Mouse (Mus musculus) liver, embryonic 15.5 days (tissue): ENCODE measurements around the gene Pole3. TPM values are rescaled to one million over a fixed set of nuclear protein-coding genes. Genes with fewer than 3 reads are reported as not detected.
"Not testable (repeated sequence)": the region's sequence is repeated elsewhere in the genome, so short reads cannot be mapped to it uniquely, and the experiment has no call there.

Experiments used
- ATAC-seq: fragments of 200-750 bp; cut with Nextera tagmentation; 2 replicates; pipeline ENCODE4 v1.8.0; 2017; ENCODE audit warnings: moderate number of reproducible peaks, mild to moderate bottlenecking, moderate library complexity; ENCODE audit not compliant: insufficient read depth
- H3K27ac ChIP-seq: fragments of 300-500 bp; sonication (generic); replicated peaks from 2 replicates; pipeline ENCODE4 v1.5.1; 2015; ENCODE audit warnings: mild to moderate bottlenecking, inconsistent platforms
- H3K27me3 ChIP-seq: fragments of 300-500 bp; sonication (generic); 2 replicates; pipeline ENCODE4 v1.6.1; 2015; ENCODE audit warnings: mild to moderate bottlenecking, inconsistent platforms
- H3K36me3 ChIP-seq: fragments of 300-500 bp; sonication (generic); replicated peaks from 2 replicates; pipeline ENCODE4 v1.6.1; 2015; ENCODE audit warnings: moderate library complexity, mild to moderate bottlenecking, inconsistent platforms
- H3K4me1 ChIP-seq: fragments of 300-500 bp; sonication (generic); replicated peaks from 2 replicates; pipeline ENCODE4 v1.6.1; 2015; ENCODE audit warnings: inconsistent platforms
- H3K4me2 ChIP-seq: fragments of 300-500 bp; sonication (generic); 2 replicates; pipeline ENCODE4 v1.6.1; 2015; ENCODE audit warnings: moderate library complexity, mild to moderate bottlenecking, inconsistent platforms
- H3K4me3 ChIP-seq: fragments of 300-500 bp; sonication (generic); replicated peaks from 2 replicates; pipeline ENCODE4 v1.5.1; 2015; ENCODE audit warnings: mild to moderate bottlenecking, inconsistent platforms
- H3K9ac ChIP-seq: fragments of 300-500 bp; sonication (generic); 2 replicates; pipeline ENCODE4 v1.6.1; 2015; ENCODE audit warnings: moderate library complexity, mild to moderate bottlenecking, inconsistent platforms
- H3K9me3 ChIP-seq: fragments of 300-500 bp; sonication (generic); replicated peaks from 2 replicates; pipeline ENCODE4 v1.6.1; 2016; ENCODE audit warnings: inconsistent platforms
- WGBS: fragments of 180-500 bp; shearing (Covaris S2); methylation state at CpG from one replicate; pipeline ENCODE4 v1.1.7; 2015; ENCODE audit warnings: mixed read lengths; ENCODE audit not compliant: insufficient replicate concordance; 5-methylcytosine and 5-hydroxymethylcytosine counted together
- polyA plus RNA-seq: library from polyadenylated mRNA; unstranded; fragments of >200 nt; fragmentation: Nextera tagmentation; extraction: Ambion mirVana; gene quantifications from 2 replicates; pipeline ENCODE4 v1.2.1, GENCODE M21; 2015

Gene Pole3
- polyA plus RNA-seq, 1 experiment from 2014 or later = 51.3 TPM

DNA sequence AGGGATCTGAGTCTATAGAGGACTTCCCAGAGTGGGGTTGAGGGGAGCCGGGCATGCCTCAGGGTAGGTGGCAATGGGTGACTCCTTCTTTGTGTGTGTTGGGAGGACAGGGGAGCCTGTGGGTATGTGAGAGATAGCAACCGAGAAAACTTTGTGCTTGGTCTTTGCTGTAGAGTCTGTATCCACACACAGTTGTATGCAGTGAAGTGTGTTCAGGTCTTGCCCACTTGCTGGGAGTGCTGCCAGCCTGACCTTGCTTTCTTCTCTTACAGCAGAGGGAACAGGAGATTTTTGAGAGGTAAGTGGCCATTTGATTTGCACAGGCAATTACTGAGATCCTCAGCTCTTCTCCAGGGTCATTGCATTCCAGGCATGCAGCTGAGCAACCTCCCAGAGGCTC is 37.0 kb downstream of the Pole3 start:
- no peak for ATAC-seq
- Histone ChIP-seq H3K9ac (no peak overlapping the region), H3K4me1 (peaks cover 24% of the 10 kb centered on the region), H3K4me3 (no peak overlapping the region), H3K4me2 (no peak overlapping the region), H3K27me3 (no peaks in the 10 kb centered on the region), H3K27ac (no peak overlapping the region), H3K36me3 (no peaks in the 10 kb centered on the region), H3K9me3 (no peaks in the 10 kb centered on the region)
- WGBS = 70% methylated on average over 2 of the region's 2 CpGs

DNA sequence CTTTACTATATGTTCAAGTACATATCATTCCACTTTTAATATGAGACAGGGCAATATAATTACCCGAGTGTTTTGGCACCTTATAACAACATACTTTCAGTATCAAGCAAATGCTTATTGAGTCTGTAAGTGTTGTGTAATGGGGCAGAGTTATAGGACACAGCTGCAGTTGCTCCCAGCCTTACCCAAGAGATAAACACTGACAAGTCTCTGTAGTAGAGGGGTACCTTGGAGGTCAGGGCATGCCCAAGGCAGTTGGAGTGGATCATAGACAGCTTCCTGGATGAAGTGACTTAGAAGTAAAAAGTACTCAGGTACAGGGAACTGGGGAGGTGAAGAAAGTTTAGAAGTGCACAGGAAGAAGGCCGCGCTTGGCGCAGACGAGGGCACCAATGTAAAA is 37.7 kb downstream of the Pole3 start:
- no peak overlapping the region for H3K4me2 ChIP-seq
- WGBS = 86% methylated on average over 5 of the region's 5 CpGs
- no peaks in the 10 kb centered on the region for H3K9me3 ChIP-seq

DNA sequence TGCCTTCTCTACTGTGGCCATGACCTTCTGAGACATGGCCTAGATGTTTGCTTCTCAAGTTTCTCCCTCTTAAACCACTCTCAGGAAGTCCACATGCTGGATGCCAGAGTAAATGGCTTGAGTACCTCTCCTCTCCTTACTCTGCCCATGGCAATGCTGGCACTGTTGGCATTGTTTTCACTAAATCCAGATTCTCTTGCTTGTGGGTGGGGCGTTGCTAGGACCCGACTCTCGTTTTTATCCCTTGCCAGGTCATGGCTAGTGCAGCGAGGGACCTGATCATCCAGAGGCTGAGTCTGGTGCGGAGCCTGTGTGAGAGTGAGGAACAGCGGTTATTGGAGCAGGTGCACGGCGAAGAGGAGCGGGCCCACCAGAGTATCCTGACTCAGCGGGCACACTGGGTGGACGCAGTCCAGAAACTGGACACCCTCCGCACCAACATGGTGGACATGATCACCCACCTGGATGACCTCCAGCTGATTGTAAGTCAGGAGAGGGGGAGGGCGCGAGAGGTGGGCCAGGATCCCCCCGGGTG is 38.6 kb downstream of the Pole3 start:
- 83% methylated on average over 15 of the region's 15 CpGs for WGBS
- Histone ChIP-seq H3K4me3 (no peak overlapping the region), H3K9ac (no peak overlapping the region), H3K27ac (peak overlapping the region; percentile 48), H3K36me3 (no peaks in the 10 kb centered on the region), H3K4me1 (peaks cover 24% of the 10 kb centered on the region), H3K4me2 (peak overlapping the region; percentile 33), H3K27me3 (peaks cover 16% of the 10 kb centered on the region), H3K9me3 (no peaks in the 10 kb centered on the region)
- ATAC-seq = no peak

More for the DNA sequence above, 37.7 kb downstream of the Pole3 start:
- Histone ChIP-seq H3K9ac (no peak overlapping the region), H3K4me1 (peaks cover 24% of the 10 kb centered on the region), H3K27ac (no peak overlapping the region), H3K4me3 (no peak overlapping the region), H3K27me3 (peaks cover 6% of the 10 kb centered on the region), H3K36me3 (no peaks in the 10 kb centered on the region)
- ATAC-seq = no peak

DNA sequence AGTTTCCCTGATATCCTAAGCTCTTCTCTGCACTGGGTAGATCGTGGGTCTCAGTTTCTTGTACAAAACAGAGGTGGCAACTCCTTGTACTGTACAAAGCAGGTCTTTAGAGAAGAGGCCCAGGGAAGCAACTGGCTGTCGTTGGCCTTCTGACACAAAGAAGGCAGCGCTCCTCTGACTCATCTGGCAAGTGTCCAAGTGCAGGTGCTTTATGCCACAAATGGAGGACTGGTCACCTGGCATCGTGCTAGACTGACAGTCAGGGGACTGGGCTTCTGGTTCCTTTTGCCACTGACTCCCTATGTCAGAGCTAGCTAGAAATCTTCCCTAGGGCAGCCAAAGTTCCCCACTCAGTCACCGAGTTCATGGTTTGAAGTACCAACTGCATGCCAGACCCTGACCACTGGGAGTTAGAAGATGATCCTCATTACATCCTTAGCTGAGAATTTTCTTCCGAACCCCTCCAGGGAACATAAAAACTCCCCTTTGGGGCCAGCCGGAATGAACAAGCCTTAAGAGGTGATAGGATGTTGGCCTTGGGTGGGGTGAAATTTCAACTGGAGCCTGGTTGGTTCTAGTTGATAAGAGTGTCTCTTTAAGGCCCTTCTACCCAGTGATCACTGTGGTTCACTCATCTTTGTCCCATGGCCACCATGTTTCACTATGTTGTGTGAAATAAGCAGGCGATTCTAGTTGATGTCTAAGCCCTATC is 39.3 kb downstream of the Pole3 start:
- H3K36me3 ChIP-seq = no peaks in the 10 kb centered on the region
- H3K9ac ChIP-seq = peak overlapping the region; percentile 21; the same call in 1 of the 2 replicates
- WGBS = 51% methylated on average over 8 of the region's 8 CpGs
- no peaks in the 10 kb centered on the region for H3K9me3 ChIP-seq
- H3K4me3 ChIP-seq = no peak overlapping the region
- peak; percentile 80 for ATAC-seq
- peaks cover 22% of the 10 kb centered on the region for H3K27me3 ChIP-seq
- peak overlapping the region; percentile 33 for H3K4me2 ChIP-seq
- H3K27ac ChIP-seq = peak overlapping the region; percentile 72
- peaks cover 25% of the 10 kb centered on the region for H3K4me1 ChIP-seq

DNA sequence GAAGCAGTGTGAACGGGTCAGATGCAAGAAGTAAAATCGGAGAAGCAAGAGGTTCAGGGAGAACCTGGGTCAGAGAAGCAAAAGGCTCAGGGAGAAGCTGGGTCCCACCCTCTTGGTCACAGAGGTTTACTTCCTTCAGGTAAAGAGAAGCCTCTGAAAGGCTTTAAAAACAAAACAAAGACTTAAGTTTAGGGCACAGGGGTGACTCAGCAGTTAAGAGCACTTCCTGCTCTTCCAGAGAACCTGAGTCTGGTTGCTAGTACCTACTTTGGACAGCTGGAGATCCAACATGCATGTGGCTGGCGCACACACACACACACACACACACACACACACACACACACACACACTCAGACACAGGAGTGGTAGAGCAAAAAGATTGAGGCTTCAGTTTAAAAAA is 39.9 kb downstream of the Pole3 start:
- H3K4me2 ChIP-seq = no peak overlapping the region
- no peaks in the 10 kb centered on the region for H3K9me3 ChIP-seq
- H3K27ac ChIP-seq = peak overlapping the region; percentile 72; the same call in 1 of the 2 replicates
- H3K4me3 ChIP-seq = no peak overlapping the region
- no peak for ATAC-seq
- 46% methylated on average over 3 of the region's 3 CpGs for WGBS
- H3K4me1 ChIP-seq = peaks cover 32% of the 10 kb centered on the region
- no peaks in the 10 kb centered on the region for H3K36me3 ChIP-seq
- H3K27me3 ChIP-seq = peaks cover 29% of the 10 kb centered on the region
- H3K9ac ChIP-seq = no peak overlapping the region

DNA sequence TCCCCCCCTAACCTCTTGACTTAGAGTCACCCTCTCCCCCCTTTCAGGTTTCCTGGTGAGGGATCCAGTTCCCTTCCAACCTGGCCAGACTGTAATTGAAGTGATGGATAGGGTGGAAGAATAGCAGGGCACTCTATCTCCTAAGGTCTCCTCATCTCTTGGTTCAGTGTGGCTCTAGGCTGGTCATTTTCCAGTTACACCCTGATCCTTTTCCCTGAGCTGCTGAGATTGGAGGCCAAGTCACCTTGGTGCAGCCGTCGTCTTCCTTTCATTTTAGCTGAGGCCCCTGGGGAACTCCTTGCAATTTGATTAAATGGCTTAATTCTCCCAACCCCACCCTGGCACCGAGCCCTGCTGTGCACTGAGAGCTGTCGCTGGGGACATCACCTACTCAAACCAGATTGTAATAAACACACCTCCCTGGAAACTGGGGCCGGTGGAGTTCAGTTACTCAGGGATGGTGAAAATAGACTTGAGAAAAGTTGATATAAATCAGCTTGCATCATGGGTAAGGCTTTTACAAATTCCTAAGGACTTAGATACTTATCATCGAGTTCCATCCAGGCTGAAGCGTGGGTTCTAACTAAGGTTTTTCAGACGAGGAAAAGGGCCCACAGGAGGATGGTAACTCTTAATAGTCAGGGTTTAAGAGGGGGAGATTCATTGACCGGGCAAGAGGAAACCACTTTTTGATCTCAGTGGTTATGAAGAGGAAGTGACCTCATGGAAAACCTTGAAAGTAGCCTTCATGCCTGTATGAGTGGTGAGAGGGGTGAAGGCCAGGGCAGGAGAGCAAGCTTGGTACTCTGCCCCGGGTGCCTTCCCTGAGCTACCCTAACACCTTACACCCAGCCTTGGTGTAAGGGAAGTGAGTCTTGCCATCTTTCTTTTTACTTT is 43.9 kb downstream of the Pole3 start:
- no peak overlapping the region for H3K4me2 ChIP-seq
- 22% methylated on average over 10 of the region's 10 CpGs for WGBS
- peaks cover 29% of the 10 kb centered on the region for H3K4me1 ChIP-seq
- no peak overlapping the region for H3K27ac ChIP-seq
- H3K36me3 ChIP-seq = no peaks in the 10 kb centered on the region
- no peak overlapping the region for H3K9ac ChIP-seq
- H3K27me3 ChIP-seq = peaks cover 62% of the 10 kb centered on the region
- H3K9me3 ChIP-seq = no peaks in the 10 kb centered on the region
- no peak for ATAC-seq
- no peak overlapping the region for H3K4me3 ChIP-seq

DNA sequence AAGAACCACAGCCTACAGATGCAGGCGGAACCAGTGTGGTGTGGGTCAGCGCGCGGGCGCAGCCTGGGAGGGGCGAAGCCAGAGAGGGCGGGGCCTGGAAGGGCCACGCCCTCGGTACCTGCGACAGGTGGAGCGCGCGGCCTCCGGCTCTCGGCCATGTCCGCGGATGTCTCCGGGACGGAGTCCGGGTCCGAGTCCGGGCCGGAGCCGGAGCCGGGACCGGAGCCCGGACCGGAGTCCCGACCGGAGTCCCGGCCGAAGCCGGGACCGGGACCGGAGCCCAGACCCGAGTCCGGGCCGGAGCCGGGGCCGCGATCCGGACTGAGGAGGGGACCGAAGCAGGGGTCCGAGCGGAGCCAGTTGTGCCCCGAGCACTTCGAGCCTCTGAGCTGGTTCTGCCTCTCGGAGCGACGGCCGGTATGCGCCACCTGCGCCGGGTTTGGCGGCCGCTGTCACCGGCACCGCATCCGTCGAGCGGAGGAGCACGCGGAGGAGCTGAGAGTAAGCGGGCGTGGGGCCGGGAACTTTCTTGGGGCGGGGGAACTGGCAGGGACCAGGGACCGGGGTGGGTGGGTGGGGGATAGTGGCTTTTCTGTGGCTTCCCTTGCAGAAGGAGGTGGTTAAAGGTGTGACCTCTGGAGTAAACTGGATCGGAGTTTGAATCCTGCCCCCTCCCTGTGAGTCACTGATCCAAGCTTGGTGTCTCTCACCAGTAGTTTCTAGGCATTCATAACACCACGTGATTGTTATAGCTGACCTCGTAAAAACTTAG is 44.7 kb downstream of the Pole3 start, which contains the start of gene Bspry:
Gene Bspry (plus strand): TSS at position 117 of the 772 bp plus-strand sequence.
- WGBS = 1% methylated on average over 71 of the region's 71 CpGs
- no peaks in the 10 kb centered on the region for H3K9me3 ChIP-seq
- ATAC-seq = peak; percentile 65; the same call in 1 of the 2 replicates
- H3K4me3 ChIP-seq = peak within 1 kb of the TSS; percentile 53
- H3K27me3 ChIP-seq = peaks cover 65% of the 10 kb centered on the region
- H3K27ac ChIP-seq = no peak within 1 kb of the TSS
- no peaks in the 10 kb centered on the region for H3K36me3 ChIP-seq
- H3K9ac ChIP-seq = no peak within 1 kb of the TSS
- peaks cover 21% of the 10 kb centered on the region for H3K4me1 ChIP-seq
- peak within 1 kb of the TSS; percentile 76 for H3K4me2 ChIP-seq

DNA sequence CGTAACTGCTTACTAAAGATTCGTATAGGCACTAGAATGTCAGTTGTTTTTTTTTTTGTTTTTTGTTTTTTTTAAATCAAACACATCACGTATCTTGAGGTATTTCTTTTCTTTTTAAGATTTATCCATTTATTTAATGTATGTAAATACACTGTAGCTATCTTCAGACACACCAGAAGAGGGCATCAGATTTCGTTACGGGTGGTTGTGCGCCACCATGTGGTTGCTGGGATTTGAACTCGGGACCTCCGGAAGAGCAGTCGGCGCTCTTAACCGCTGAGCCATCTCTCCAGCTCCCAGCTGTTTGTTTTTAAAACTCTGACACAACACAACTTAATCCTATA is 45.3 kb downstream of the Pole3 start:
- not testable (repeated sequence) for H3K9me3 ChIP-seq, H3K27ac ChIP-seq, H3K36me3 ChIP-seq, ATAC-seq, H3K9ac ChIP-seq
- Histone ChIP-seq H3K4me1 (peaks cover 16% of the 10 kb centered on the region), H3K4me3 (peak overlapping the region; percentile 53), H3K4me2 (peak overlapping the region; percentile 76), H3K27me3 (peaks cover 65% of the 10 kb centered on the region)
- WGBS = 12% methylated on average over 11 of the region's 11 CpGs

DNA sequence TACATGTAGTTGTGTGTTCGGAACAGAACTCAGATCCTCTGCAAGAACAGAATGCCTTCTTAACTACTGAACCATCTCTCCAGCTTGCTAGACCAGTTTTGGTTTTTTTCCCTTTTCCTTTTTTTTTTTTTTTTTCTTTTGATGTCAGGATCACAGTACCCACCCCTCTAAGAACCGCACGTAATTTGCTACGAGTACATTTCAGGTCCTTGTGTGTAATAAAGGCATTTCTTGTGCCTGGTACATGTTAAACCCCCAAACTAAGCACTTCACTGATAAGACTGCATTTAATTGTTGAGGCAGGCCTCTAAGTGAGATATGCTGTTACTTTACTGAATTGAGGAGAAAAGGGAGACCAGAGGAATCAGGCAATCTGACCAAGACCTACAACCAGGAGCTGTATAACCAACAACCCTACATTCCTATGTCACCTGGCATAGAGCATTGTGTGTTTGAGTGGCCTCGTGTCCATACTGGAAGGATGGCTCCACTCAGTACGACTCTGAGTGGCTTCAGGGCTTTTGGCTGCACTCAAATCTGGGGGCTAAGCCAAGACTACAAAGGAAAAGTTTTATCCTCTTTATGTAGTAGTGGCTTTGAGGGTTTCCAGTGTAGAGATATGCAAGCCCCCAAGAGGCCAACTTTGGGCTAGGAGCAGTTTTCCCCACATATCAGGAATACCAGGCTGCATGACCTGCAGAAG is 47.2 kb downstream of the Pole3 start:
- Histone ChIP-seq H3K9ac (no peak overlapping the region), H3K27me3 (peaks cover 64% of the 10 kb centered on the region), H3K4me1 (peaks cover 20% of the 10 kb centered on the region), H3K4me2 (no peak overlapping the region), H3K27ac (no peak overlapping the region), H3K4me3 (no peak overlapping the region), H3K36me3 (no peaks in the 10 kb centered on the region), H3K9me3 (no peaks in the 10 kb centered on the region)
- no peak for ATAC-seq
- WGBS = 61% methylated on average over 6 of the region's 6 CpGs

DNA sequence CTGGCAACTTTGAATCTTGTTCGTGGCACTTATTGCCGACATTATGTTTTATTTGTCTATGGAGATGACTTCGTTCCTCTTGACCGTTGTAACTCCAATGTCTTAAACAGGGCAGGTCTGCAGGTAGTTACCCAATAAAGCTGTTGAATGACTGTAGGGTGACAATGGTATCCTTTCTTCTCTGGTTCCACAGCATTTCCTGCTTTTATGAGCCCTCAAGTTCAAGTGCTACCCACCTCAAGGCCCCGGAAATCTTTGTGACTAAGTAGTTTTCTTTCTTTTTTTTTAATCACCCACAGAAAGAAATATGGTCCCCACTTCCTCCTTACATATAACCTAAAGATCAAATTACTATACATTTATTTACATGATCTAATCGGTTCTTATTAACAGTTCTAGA is 49.1 kb downstream of the Pole3 start:
- H3K36me3 ChIP-seq = no peaks in the 10 kb centered on the region
- peaks cover 21% of the 10 kb centered on the region for H3K4me1 ChIP-seq
- H3K4me3 ChIP-seq = no peak overlapping the region
- H3K9me3 ChIP-seq = no peaks in the 10 kb centered on the region
- peaks cover 45% of the 10 kb centered on the region for H3K27me3 ChIP-seq
- no peak overlapping the region for H3K4me2 ChIP-seq
- H3K9ac ChIP-seq = no peak overlapping the region
- 73% methylated on average over 6 of the region's 6 CpGs for WGBS
- H3K27ac ChIP-seq = no peak overlapping the region
- no peak for ATAC-seq
